Mouse (Mus musculus) liver, embryonic 14.5 days (tissue): ENCODE results near the gene Prrc2b.

Source experiments
- CTCF ChIP-seq: IDR thresholded peaks from 2 replicates; pipeline ENCODE4 v1.5.1; 2016; ENCODE audit warnings: antibody characterized with exemption, low read depth, control low read depth
- EP300 ChIP-seq: IDR thresholded peaks from 2 replicates; pipeline ENCODE4 v1.6.1; 2016; ENCODE audit warnings: antibody characterized with exemption, low read depth

GRCm38 (mm10) chr2:32164503-32164902 is 13.6 kb downstream of the Prrc2b start:
- TF ChIP-seq CTCF (no peak), EP300 (no peak)
